Mouse (Mus musculus): ENCODE data around the gene Sult2a7. TPM values are rescaled to one million over a fixed set of nuclear protein-coding genes. Genes with fewer than 3 reads are reported as not detected.

Gene Sult2a7
- polyA plus RNA-seq (2012; rRNA removed), result not detected in 2 replicates

DNA sequence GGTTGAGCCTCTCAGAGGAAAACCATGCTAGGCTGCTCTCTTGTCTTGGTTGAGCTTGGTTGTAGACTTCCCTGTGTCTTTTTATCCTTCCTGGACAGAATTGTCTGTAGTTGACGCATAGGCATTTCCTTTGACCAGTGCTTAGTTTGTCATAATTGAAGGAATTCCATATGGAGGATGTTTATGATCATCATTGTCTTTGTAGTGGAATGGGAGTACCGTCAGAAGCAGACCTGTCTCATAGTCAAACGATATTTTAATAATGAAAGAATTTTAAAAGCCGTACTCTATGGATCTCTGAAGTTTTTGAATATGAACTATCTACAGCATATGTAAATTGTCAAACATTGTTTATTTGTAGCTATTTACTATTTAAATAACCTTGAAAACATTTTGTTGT is at the start of gene Sult2a7:
Sult2a7 (minus strand) TSS at position 101 of the 400 bp plus-strand sequence.
- Histone ChIP-seq H3K36me3 (ENCODE audit: control insufficient read depth, insufficient read depth, low read length) (no peaks in the 10 kb centered on the region), H3K4me3 (ENCODE audit: extremely low read depth, insufficient read depth, insufficient read length) (no peak within 1 kb of the TSS), H3K27ac (ENCODE audit: insufficient read depth, low read length) (no peak within 1 kb of the TSS), H3K4me1 (ENCODE audit: control insufficient read depth, insufficient read depth, insufficient read length) (no peaks in the 10 kb centered on the region), H3K27me3 (ENCODE audit: control insufficient read depth, insufficient read depth, low read length) (no peaks in the 10 kb centered on the region)
- no peak for DNase-seq (ENCODE audit: low read depth in 1 of 2, low spot score in 2 of 2)
- TF ChIP-seq POLR2A (IDR thresholded peaks at IDR 0.05; ENCODE audit: low read depth, low read length), result no peak
- no peak for TF ChIP-seq CTCF (IDR thresholded peaks at IDR 0.05; ENCODE audit: extremely low read depth, insufficient read depth, insufficient read length, insufficient replicate concordance)
- WGBS, result 88% methylated on average over 4 of the region's 4 CpGs

DNA sequence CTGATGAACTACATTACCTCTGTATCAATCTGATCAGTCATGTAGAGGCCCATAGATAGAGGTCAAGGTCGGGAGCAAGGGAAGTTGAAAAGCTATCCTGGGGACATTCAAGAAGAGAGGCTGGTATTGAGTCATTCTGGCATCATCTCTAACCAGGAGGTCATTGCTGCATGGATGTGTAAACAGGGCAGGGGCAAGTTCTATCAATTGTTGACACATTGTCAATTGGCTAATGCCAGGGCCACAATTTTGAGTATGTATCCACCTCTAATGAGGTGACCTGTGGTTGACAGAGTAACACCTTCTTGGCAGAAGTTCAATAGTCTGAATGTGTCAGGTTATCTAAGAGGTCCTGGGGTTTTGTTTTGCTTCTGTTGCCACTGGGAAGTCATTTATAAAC is 31.2 kb upstream of the Sult2a7 start:
- no peak for TF ChIP-seq POLR2A (IDR thresholded peaks at IDR 0.05; ENCODE audit: low read depth, low read length)
- Histone ChIP-seq H3K36me3 (ENCODE audit: control insufficient read depth, insufficient read depth, low read length) (no peaks in the 10 kb centered on the region), H3K4me1 (ENCODE audit: control insufficient read depth, insufficient read depth, insufficient read length) (no peaks in the 10 kb centered on the region), H3K27ac (ENCODE audit: insufficient read depth, low read length) (no peak overlapping the region), H3K4me3 (ENCODE audit: extremely low read depth, insufficient read depth, insufficient read length) (no peak overlapping the region), H3K27me3 (ENCODE audit: control insufficient read depth, insufficient read depth, low read length) (no peaks in the 10 kb centered on the region)
- no peak for DNase-seq (ENCODE audit: low read depth in 1 of 2, low spot score in 2 of 2)
- 63% methylated on average over 1 of the region's 1 CpGs for WGBS

DNA sequence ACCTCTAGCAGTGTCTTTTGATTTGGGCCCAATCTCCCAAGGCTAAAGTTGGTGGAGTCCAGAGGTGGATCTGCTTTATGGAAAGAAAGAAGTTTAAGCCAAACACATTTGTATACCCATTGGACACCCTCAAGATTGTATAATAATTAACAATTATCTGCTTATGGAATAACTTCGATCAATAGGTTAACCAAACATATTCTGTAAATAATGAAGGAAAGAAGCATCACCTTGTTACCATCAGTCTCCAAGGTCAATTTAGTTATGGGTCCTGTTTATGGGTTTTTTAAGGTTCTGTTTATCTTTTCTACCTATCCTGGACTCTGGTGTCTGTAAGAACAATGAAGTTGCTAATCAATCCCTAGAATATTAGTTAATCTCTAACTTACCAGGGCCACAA is 28.6 kb upstream of the Sult2a7 start:
- 86% methylated on average over 1 of the region's 1 CpGs for WGBS
- no peak for DNase-seq (ENCODE audit: low read depth in 1 of 2, low spot score in 2 of 2)
- Histone ChIP-seq H3K36me3 (ENCODE audit: control insufficient read depth, insufficient read depth, low read length) (no peaks in the 10 kb centered on the region), H3K4me3 (ENCODE audit: extremely low read depth, insufficient read depth, insufficient read length) (no peak overlapping the region), H3K4me1 (ENCODE audit: control insufficient read depth, insufficient read depth, insufficient read length) (no peaks in the 10 kb centered on the region), H3K27me3 (ENCODE audit: control insufficient read depth, insufficient read depth, low read length) (no peaks in the 10 kb centered on the region), H3K27ac (ENCODE audit: insufficient read depth, low read length) (no peak overlapping the region)
- no peak for TF ChIP-seq POLR2A (IDR thresholded peaks at IDR 0.05; ENCODE audit: low read depth, low read length)
- no peak for TF ChIP-seq CTCF (IDR thresholded peaks at IDR 0.05; ENCODE audit: extremely low read depth, insufficient read depth, insufficient read length, insufficient replicate concordance)

DNA sequence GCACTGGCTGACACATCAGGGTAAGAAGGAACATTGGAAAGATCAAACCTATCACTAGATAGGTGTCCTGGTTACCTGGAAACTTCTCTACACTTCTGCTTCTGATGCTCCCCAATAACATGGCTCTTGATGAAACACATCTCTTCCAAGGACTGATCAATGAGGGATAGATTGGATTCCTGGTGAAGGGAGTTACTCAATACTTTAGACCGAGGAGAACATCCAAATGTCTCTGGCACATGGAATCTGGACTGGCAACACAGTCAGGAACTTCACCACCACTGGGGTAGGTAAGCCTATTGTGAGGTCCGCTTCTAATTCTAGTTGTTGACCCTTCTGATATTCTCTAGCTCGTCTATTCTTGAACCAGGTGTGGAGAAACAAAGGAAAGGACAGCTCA is 24.3 kb upstream of the Sult2a7 start:
- no peak for TF ChIP-seq CTCF (IDR thresholded peaks at IDR 0.05; ENCODE audit: extremely low read depth, insufficient read depth, insufficient read length, insufficient replicate concordance)
- Histone ChIP-seq H3K36me3 (ENCODE audit: control insufficient read depth, insufficient read depth, low read length) (no peaks in the 10 kb centered on the region), H3K4me3 (ENCODE audit: extremely low read depth, insufficient read depth, insufficient read length) (no peak overlapping the region), H3K27ac (ENCODE audit: insufficient read depth, low read length) (no peak overlapping the region), H3K27me3 (ENCODE audit: control insufficient read depth, insufficient read depth, low read length) (no peaks in the 10 kb centered on the region), H3K4me1 (ENCODE audit: control insufficient read depth, insufficient read depth, insufficient read length) (no peaks in the 10 kb centered on the region)
- 73% methylated on average over 3 of the region's 3 CpGs for WGBS
- DNase-seq (ENCODE audit: low read depth in 1 of 2, low spot score in 2 of 2), result no peak

DNA sequence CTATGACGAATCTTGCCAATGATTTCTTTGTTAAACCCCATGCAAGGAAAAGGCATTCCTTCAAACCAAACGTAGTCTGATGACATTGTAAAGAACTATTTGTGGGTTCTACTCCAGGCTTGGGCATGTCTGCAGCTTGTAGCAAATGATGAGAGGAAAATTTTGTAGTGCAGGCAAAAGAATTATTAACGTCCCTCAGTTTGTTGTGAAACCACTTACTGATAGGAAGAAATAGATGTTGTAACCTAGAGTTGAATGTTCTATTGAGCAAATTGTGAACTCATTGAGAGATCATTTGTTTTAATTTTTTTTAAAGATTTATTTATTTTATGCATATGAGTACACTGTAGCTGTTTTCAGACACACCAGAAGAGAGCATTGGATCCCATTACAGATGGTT is 1.1 kb downstream of the Sult2a7 start:
- 69% methylated on average over 3 of the region's 3 CpGs for WGBS

DNA sequence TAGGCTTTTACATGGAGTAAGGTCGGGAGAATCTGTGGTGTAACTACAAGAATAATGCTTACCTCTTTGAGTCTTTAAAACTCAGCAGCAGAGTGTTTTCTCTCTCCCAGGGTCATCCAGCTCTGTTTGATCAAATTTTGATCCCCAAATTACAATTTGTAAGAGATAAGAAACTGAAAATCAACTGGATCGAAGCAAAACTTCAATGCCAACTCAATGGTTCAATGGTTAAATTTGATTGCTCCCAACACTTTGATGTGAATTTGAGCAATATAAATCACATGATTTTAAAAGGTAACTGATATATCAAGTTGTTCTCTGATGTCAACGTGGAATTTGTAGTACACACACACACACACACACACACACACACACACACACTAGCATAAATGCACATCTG is 47.5 kb downstream of the Sult2a7 start, which contains the start of gene Sult2a8:
Sult2a8 (minus strand) TSS at position 236 of the 400 bp plus-strand sequence.
- no peak within 1 kb of the TSS for H3K4me3 ChIP-seq (ENCODE audit: extremely low read depth, insufficient read depth, insufficient read length)
- 64% methylated on average over 3 of the region's 3 CpGs for WGBS
- no peaks in the 10 kb centered on the region for H3K4me1 ChIP-seq (ENCODE audit: control insufficient read depth, insufficient read depth, insufficient read length)
- H3K27me3 ChIP-seq (ENCODE audit: control insufficient read depth, insufficient read depth, low read length), result no peaks in the 10 kb centered on the region
- no peak for DNase-seq (ENCODE audit: low read depth in 1 of 2, low spot score in 2 of 2)
- no peaks in the 10 kb centered on the region for H3K36me3 ChIP-seq (ENCODE audit: control insufficient read depth, insufficient read depth, low read length)
- TF ChIP-seq CTCF (IDR thresholded peaks at IDR 0.05; ENCODE audit: extremely low read depth, insufficient read depth, insufficient read length, insufficient replicate concordance), result no peak
- no peak for TF ChIP-seq POLR2A (IDR thresholded peaks at IDR 0.05; ENCODE audit: low read depth, low read length)
- no peak within 1 kb of the TSS for H3K27ac ChIP-seq (ENCODE audit: insufficient read depth, low read length)

More for the DNA sequence above, 1.1 kb downstream of the Sult2a7 start:
- DNase-seq (ENCODE audit: low read depth in 1 of 2, low spot score in 2 of 2), result no peak
- H3K4me1 ChIP-seq (ENCODE audit: control insufficient read depth, insufficient read depth, insufficient read length), result no peaks in the 10 kb centered on the region
- H3K4me3 ChIP-seq (ENCODE audit: extremely low read depth, insufficient read depth, insufficient read length), result no peak overlapping the region
- H3K27ac ChIP-seq (ENCODE audit: insufficient read depth, low read length), result no peak overlapping the region
- H3K27me3 ChIP-seq (ENCODE audit: control insufficient read depth, insufficient read depth, low read length), result no peaks in the 10 kb centered on the region
- no peaks in the 10 kb centered on the region for H3K36me3 ChIP-seq (ENCODE audit: control insufficient read depth, insufficient read depth, low read length)
- TF ChIP-seq POLR2A (IDR thresholded peaks at IDR 0.05; ENCODE audit: low read depth, low read length), result no peak
- TF ChIP-seq CTCF (IDR thresholded peaks at IDR 0.05; ENCODE audit: extremely low read depth, insufficient read depth, insufficient read length, insufficient replicate concordance), result no peak

DNA sequence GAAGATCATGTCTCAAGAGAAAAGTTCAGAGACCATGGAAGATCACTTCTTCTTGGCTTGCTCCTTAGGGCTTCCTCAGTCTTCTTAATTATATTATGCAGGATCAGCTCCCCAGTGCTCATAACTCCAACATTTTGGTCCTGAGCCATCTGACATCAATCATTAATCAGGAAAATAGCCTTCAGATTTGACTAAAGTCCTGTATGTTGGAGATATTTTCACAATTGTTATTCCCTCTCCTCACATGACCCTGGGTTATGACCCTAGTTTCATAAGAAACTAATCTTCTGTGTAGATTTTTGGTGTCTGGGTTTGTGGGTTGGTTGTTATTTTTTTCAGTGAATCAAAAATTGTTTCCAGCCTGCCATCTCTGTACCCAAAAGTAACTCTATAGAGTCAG is 54.4 kb downstream of the Sult2a7 start:
- DNase-seq (ENCODE audit: low read depth in 1 of 2, low spot score in 2 of 2), result no peak
- H3K4me3 ChIP-seq (ENCODE audit: extremely low read depth, insufficient read depth, insufficient read length), result no peak overlapping the region
- no peak for TF ChIP-seq POLR2A (IDR thresholded peaks at IDR 0.05; ENCODE audit: low read depth, low read length)
- no peak for TF ChIP-seq CTCF (IDR thresholded peaks at IDR 0.05; ENCODE audit: extremely low read depth, insufficient read depth, insufficient read length, insufficient replicate concordance)
- H3K4me1 ChIP-seq (ENCODE audit: control insufficient read depth, insufficient read depth, insufficient read length), result no peaks in the 10 kb centered on the region
- H3K27me3 ChIP-seq (ENCODE audit: control insufficient read depth, insufficient read depth, low read length), result no peaks in the 10 kb centered on the region
- H3K36me3 ChIP-seq (ENCODE audit: control insufficient read depth, insufficient read depth, low read length), result no peaks in the 10 kb centered on the region
- H3K27ac ChIP-seq (ENCODE audit: insufficient read depth, low read length), result no peak overlapping the region

Measured in spleen, adult 2 months (tissue).